Mouse (Mus musculus) brain, embryonic 18.5 days (tissue): Measurements from ENCODE around the gene Cmip.

Experiments used
- DNase-seq: peaks from one replicate; pipeline ENCODE4 v3.0.0-alpha.2; 2012; ENCODE audit warnings: low read depth, low spot score

Cmip gene

DNA sequence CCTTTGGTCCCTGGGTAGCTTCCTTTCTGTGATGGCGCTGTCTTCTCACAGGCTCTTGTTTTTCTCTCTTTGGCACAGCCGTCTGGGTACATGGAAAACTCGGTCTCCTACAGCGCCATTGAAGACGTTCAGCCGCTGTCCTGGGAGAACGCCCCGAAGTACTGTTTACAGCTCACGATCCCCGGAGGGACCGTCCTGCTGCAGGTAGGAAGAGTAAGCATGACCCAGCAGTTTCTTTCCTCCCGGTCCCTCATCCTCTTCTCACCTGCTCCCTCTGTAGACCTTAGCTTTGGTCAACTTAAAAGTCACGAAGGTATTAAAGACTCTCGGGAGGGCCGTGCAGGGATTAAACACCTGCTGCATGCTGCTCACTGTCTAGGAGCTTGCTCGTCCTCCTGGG lies 120.1 kb downstream of the Cmip start:
- DNase-seq, result no peak

DNA sequence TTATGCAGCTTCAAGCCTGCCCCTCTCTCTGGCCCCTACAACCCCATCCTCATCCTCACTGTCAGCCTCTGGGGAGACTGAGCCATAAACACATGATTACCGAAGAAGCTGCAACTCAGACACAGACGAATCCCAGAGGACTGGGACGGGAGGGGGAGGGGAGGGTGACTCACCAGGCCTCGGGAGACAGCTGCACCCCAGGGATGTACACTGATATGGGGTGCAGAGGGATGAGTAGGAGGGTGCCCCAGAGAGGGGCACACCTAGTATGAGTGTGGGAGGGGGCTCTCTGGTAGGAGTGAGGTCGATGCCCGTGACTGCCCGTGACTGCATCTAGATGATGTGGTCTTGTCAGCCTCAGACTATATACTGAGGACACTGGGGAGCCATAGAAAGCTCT lies 121.8 kb downstream of the Cmip start:
- no peak for DNase-seq

DNA sequence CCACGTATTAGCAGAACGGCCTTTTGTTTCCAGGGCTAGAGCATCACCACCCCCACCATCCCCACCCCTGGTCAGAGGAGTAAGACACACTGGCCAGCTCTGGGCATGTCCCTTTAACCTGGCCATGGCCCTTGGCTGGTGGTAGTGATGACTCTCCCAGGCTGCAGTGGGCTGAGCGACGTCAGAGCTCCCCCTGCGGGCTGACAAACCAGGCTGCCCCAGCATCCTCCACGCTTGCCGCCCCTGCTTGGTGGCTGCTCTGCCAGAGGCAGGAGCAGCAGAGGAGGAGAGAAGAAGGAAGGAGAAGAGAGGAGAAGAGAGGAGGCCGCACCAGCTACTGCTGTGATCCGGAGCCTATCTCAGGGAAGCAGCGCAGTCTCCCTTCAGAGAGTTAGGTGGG lies 122.3 kb downstream of the Cmip start:
- no peak for DNase-seq

DNA sequence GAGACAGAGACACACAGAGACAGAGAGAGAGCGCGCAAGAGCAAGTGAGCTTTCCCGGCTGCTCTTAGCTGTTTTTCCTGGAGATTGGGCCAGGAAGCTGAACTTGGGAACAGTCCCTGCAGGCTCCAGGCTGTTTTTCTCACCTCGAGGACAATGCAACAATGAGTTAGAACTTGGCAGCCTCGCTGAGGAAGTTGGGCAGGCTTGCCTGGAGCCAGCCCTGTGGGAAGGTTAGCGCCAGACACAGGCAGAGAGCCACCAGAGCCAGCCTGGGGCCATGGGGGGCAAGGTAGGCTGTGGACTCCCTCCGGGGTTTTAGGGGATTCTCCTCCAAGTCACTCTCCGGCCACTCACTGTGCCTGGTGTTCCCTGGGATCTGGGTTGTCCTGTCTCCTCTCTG lies 123.9 kb downstream of the Cmip start:
- DNase-seq, result no peak

DNA sequence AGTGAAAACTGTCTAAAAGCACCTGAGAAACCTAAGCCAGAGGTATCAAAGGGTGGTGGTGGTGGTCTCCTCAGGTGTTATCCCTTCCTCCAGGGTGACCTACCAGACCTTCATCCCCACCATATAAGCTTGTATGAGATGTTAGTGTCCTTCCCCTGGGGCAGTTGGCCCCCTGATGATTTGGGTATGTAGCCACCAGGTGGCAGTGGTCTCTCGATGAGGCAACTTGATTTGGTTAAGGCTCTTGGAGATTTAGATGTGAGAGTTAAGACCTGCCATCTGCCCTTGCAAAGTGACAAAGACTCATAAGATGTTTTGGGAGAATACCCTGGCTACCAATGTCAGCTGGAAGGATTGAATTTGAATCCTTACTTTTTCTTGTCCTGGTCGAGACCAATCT lies 129.3 kb downstream of the Cmip start:
- DNase-seq, result no peak

DNA sequence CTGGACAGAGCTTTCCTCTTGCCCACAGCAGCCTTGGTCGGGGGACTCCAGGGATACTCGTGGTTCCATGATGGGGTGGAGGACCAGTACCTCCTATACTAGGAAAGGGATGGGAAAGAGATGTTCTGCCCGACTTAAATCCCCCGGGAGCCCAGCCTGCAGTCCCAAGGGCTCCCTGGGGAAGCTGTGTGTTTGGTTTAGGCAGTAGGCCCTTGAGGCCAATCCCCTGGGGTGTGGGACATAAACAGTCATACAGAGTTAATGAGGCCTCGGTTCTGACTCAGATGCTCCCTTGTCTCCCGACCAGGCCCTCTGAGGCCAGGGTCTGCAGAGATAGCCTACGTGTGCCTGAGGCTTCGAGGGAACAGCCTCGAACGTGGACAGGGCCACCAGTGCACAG lies 130.8 kb downstream of the Cmip start:
- no peak for DNase-seq

DNA sequence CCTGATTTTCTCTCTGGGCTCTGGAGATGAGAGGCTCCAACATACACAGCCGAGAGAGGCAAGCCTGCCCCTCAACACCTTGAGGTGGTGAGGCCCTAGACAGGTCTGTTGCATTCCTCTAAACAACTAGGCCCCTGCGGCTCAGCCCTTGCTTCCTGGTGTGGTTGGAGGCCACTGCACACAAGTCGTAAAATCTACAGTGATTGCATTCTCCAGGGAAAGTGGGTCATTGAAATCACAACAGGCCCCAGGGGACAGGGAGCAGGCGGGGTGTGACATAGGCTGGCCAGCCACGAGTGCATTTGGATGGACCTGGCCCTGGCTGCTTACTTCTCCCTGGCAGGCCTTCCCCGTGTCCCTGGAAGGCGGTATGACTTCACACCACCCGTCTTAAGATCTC lies 131.5 kb downstream of the Cmip start:
- DNase-seq, result no peak

DNA sequence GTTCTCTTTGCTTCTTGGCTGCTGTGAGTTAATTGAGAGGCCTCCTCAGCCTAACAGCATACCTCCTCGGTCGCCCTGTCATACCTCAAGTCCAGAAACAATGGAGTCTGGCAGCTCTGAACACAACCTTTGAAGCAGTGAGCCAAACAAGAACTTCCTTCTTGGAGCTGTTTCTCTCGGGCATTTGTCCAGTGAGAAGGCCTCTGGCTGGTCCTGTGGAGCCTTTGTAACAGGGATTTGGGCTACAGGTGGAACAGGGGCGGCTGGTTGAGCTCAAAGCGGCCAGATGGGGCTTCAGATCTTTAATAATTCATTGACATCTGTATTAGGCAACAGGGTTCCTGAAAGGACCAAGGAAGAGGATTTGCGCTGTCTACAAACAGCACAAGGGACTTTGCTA lies 137.0 kb downstream of the Cmip start:
- DNase-seq, result no peak

DNA sequence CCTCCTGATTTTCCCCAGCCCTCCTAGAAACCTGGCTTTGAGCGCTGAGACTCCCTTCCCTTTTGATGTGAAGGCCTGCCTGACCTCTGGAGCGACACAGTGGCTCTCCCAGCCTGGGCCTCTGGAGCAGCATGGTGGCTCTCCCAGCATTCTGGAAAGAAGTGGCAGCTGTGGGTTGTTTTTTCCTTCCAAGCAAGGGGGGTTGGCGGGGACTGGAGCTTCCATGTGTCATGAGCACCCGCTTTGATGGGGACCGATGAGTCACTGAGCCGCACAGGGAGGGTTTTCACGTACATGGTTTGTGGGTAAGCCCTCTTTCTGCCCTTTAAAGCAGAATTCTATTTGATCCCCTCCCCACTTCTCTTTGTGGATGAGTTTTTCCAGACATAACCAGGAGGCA lies 138.2 kb downstream of the Cmip start:
- no peak for DNase-seq

DNA sequence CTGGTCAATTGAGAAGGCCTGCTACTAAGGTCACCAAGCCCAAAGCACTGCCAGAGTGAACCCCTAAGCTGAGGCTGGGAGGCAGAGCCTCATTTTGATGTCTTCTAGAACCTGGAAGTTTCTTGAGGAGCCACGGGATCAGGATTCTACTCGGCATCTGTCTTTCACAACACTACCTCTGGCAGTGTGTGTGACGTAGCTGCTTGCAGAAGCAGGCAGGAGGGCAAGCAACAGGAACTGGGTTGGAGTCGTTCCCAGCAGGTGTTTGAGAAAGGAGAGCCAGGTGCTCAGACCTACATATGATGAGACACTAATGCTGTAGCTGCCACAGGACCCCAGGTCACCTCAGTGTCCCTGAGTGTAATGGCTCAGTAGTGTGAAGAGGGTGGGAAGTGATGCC lies 140.0 kb downstream of the Cmip start:
- no peak for DNase-seq

DNA sequence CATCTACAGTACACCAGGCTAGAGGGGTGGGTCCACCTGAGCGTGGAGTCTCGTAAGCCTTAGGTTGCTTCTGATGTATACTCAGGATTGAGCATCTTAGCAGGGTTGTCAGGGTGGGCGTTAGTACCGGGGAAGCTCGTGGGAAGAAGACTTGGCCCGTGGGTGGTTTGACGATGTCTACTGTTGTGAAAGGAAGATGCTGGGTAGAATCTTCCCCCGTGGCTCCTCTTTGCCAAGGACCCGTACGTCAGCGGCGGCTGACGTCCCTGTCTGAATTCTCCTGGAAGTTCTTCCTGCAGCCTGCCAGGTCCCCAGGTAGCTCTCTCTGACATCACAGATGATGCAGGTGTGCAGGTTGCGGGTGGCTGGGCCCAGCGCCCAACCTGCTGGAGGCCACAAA lies 140.9 kb downstream of the Cmip start:
- DNase-seq, result no peak

DNA sequence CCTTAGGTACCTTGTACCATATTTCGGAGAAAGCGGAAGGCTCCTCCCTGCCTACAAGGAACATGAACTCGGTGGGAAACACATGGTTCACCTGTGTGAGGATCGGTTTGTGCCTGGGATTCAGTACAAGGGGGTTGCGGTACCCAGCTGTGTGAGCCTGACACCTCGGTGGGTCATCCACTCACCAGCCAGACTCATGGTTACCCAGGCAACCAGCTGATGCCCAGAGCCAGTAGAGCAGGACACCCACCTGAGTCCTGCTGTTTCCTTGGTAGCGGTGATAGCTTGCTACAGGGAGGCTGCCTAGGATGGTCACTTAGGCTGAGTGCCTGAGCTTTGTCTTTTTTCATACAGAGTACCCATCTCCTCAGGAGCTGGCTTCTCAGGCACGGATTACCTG lies 142.4 kb downstream of the Cmip start:
- DNase-seq, result no peak

DNA sequence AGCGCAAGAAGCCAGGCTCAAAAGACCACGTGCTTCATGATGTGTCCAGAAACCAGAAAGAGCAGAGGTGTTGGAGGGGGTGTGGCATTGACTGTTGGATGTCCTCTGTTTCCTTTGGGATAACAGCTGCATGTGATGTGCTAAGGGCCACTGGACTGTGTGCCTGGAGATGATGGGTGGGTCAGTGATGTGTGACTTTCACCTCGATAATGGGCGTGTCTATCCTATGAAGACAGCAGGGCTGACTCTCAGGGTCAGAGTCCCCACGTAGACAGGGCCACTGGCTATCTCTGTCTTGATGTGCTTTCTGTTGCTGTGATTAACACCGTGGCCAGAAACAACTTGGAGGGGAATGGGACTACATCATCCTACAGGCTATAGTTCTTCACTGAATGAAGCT lies 144.0 kb downstream of the Cmip start:
- no peak for DNase-seq

DNA sequence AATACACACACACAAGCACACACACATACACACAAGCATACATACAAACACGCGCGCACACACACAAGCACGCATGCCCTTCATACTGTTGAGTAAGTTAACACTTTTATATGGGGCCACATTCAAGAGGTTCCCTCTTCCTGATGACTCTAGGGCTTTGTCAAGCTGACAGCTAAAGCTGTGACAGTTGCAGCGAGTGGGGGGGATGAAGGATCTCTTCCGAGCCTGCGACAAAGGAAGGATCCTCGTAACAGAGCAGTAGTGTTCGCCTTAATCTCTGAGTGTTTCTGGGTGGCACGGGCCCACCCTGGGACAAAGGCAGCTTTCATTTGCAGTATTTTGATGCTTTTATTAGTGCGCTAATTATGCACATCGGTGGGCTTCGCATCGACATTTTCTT lies 145.0 kb downstream of the Cmip start:
- no peak for DNase-seq

DNA sequence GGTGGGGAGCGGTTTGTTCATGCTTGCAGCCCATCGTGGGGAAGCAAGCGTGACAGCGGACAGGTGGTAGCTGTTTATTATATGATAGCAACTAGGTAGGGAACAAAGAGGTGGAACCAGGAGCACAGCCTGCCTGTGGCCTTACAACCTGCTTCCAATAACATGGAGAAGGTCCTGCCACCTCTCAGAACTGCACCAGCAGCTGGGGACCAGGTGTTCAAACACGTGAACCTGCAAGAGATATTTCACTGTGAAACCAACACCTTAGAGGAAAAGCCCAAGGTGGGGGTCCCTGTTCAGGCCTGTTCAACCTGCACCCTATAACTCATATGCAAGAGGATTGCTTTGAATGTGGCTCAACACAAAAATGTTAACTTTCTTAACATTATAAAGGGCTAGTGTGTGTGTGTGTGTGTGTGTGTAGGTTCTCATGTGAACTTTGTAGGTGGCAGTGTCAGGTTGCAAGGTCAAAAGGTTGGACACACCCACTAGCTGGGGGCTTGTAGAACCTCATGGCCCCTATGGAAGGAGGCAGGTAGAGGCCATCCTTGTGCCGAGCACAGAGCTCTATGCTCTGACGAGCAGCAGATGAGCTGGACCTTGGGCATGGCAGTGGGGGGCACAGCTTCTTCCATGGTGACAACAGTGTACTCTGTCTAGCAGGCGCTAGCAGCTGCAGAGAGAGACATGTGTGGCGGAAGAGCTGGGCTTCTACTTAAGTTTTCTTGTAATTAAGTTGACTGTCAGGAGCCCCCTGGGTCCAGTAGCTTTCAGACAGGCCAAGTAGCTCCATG lies 146.2 kb downstream of the Cmip start:
- DNase-seq, result no peak

DNA sequence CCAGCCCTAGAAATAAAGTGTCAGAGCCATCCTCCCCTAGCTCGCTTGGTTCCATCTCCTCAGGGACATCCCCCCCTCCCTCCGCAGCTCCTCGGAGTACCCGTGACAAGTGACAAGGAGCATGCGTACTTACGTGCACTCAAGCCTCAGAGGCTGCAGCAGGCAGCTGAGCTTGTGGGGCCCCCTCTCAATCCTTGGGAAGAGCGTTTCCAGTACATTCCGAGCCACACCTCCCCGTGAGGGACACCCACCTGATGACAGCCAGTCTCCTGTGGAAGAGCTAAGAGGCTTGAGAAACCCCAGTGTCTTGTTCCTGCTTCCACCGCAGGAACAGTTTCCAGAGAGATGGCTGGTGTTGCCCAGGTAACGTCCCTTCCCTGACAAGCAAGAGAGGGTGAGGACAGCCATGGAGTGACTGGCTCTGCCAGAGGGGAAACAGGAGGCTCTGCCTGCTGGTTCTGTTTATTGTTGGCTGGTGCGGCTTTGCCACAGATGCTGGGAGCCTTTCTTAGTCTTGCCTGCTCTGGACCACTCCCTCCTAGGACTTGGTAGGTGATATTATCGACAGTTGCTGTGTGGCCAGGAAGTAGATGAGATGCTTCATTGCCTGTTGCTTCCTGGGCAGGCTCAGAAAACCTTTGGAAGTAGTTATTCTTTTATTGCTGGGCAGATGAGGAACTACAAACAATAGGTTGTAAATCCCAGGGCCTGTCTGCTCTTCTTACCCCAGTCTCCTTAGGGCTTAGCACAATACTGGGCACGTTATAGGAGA lies 147.0 kb downstream of the Cmip start:
- no peak for DNase-seq

DNA sequence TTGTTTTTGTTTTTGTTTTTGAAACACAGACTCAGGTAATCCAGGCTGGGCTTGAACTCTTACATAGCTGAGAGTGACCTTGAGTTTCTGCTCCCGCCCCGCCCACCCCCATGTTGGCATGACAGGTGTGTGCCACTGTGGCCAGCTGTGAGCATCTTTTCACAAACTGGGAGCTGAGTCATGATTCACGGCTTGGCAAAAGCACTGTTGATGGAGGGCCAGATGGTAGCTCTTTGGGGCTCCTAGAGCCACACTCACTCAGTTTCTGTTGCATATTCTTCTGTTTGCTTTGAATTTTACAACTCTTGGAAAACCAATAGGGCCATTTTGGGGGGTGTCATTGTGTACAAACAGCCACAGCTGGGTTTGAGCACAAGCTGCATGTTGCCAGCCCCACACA lies 149.2 kb downstream of the Cmip start:
- DNase-seq, result no peak

DNA sequence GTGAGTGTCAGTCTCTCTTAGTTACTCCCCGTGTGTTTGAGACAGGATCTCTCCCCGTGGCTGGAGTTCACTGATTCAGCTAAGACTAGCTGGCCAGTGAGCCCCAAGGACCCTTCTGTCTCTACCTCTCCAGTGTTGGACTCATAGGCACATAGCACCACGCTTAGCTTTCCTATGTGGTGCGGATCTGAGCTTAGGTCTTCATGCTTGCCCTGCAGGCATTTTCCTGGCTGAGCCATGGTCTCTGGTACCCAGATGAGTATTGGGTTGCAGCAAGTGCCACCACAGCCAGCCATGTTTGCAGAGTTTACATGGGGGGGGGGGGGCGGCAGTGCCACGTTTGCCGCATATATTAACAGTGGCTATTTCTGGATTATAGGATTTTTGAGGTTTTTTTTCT lies 151.8 kb downstream of the Cmip start:
- no peak for DNase-seq

DNA sequence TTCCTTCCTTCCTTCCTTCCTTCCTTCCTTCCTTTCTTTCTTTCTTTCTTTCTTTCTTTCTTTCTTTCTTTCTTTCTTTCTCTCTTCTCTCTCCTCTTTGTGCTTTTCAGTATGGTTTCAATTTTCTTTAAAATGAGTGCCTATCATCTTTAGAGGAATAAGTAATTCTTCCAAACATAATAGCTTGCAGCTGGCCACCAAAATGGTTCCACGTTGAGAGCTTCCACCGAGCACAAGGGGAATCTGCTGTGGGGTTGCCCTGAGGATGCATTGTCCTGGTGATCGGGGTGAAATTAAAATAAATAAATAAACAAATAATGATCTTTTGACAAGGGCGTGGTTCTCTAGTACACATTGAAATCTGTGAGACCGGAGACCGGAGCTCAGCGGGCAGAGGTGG lies 152.2 kb downstream of the Cmip start:
- DNase-seq, result no peak

DNA sequence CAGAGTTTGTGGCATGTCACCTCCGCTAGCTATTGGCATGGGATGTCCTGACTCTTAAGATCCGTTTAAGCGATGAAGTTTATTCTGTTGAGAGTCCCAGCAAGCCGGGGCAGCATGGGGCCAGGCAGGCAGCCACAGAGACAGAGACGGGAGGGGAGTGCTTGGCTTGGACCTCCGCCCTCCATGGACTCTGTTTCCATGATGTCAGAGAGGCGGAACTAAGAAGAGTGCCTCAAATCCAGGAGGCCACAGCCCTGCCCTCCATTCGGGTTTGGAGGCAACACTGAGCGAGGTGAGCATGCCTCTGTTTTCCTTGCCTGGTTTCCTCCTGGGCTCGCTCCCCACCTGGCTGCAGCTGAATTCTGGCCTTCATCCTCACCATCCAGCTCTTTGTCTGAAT lies 153.5 kb downstream of the Cmip start:
- no peak for DNase-seq

DNA sequence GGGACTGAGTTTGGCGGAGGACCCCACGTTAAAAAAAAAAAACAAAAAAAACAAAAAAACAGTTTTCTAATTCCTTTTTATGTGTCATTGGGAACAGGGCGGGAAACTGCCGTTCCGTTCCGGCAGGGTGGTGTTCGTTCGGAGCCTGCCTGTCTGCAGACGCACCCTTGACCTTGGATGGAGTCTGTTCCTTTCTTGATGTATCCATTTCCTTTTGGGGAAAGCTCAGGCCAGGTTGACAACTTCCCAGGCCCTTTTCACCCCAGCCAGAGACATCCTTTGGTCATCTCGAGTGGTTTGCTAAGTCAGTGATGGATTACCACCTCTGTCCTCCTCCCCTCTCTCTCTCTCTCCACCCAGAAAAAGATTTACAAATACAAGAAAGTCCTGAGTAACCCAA lies 154.0 kb downstream of the Cmip start:
- no peak for DNase-seq

DNA sequence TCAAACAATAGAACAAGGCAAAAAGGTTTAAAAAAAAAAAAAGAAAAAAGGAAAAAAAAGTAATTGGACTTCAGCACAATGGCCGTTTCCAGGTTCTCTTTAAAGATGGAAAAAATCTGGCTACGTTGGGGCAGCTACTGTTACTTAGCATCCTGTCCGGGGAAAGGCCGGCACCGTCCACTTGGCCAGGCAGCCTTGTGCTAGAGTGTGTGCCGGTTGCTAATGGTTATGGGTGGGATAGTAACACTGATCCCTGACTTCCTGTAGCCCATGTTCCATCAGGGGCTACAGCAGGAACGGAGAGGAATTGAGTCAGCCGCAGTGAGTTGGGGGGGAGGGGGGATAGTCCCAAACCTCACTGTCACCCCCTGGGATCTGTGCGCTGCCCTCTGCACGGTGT lies 155.4 kb downstream of the Cmip start:
- DNase-seq, result no peak

DNA sequence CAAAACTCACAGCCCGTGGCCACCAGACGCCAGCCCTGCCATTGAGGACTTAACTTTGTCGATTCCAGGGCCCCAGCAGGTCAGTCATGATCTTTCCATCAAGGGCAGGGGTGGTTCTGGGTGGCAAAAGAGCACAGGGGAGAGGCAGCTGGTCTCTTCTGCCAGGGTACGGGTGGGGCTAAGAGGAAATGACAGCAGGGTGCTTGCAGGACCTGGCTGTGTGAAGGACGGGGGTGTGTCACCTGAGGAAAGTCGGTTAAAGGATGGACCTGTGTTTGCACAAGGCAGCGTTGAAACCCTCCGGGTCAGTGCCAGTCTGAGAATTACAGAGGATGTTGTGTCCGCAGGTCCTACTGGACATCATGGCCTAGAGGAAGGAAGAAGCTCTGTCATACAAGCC lies 161.0 kb downstream of the Cmip start:
- no peak for DNase-seq
